Mouse (Mus musculus) cerebellum, adult 9-11 months (tissue): ENCODE results near the gene Ncf1.

Experiments
- DNase-seq: peaks from one replicate; pipeline ENCODE4 v3.0.0; 2022

Ncf1 gene

DNA sequence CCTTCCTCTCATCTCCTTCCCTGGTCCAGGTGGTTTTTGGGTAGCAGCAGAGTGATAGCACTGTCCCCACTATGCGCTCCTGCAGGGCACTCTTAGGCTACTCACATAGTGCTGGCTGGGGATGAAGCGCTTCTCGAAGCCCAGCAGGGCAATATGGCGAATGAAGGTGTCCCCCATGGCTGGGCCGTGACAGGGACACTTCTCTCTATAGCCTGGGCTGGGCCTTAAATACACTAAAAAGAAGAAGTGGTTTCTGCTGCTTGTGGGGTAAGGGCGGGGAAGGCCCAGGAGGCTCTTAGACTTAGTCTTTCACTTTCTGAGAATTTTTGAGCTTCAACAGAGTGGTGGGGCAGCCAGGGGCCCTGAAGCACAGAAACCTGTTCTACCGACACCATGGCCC, at the start of gene Ncf1:
TSS of gene Ncf1 (minus strand) at position 235 of the 400 bp plus-strand sequence.
- no peak for DNase-seq

- DNase-seq: no peak
Observed at GRCm38 (mm10) chr5:134277109-134277508, 47.7 kb upstream of the Ncf1 start.

- DNase-seq: no peak
Observed at GRCm38 (mm10) chr5:134275556-134275955, 46.1 kb upstream of the Ncf1 start.

- DNase-seq: no peak
Observed at GRCm38 (mm10) chr5:134275021-134275420, 45.6 kb upstream of the Ncf1 start.

DNA sequence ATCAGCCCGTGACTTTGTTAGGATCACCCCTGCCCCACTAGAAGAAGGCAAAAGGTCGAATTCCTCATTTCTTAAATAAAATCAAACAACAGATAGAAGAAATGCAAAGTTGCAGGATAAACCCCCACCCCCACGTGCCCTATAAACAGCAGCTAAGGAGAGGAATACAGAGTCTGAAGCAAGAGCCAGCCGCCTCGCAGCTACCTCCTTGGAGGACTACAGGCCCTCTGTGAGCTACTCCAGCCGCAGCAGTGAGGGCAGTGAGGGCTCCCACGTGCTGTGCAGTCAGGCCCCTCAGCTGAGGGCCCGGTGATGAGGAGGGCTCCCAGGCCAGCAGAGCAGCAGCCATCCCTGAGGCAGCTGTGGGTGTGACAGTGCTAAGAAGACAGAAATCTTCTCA, 44.3 kb upstream of the Ncf1 start:
- DNase-seq: no peak

GRCm38 (mm10) chr5:134272761-134273160, 43.3 kb upstream of the Ncf1 start:
- DNase-seq: no peak

GRCm38 (mm10) chr5:134271421-134271820, 42.0 kb upstream of the Ncf1 start:
- DNase-seq: no peak

GRCm38 (mm10) chr5:134270566-134270965, 41.1 kb upstream of the Ncf1 start:
- no peak for DNase-seq

DNA sequence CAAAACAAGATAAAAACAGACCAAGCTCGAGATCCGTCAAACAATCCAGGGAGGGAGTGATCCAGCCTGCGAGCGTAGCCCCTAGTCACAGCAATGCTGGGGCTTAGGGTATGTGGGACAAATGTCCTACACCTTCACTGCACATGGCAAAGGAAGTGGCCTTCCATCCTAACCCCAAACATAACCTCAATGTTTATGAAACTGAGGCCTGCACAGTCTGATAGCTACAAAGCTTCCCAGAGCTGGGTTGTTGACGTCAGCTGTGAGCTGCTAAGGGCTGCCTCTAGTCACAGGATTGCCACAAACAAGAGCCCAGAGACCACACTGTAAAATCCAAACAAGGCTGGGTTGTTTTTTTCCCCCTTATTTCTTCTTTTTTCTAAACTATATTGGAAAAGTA, 40.3 kb upstream of the Ncf1 start:
- no peak for DNase-seq

GRCm38 (mm10) chr5:134268751-134269150, 39.3 kb upstream of the Ncf1 start:
- no peak for DNase-seq

DNA sequence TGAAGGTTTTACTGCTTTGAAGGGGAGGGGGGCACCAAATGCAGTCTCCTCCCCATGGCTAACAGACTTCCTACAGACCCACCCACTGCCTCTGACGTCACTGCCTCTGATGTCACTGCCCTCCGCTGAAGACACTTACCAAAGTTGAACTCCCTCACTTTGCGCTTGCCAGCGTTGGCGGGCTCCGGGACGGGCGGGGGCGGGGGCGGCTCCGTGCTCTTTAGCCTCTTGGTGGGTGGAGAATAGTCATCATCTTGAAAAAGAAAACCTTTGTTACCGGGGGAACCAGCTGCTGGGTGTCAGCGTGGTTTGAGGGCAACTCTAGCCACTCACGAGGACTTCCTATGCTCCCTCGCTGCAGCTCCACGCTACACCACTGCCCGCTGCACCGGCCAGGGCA, 37.0 kb upstream of the Ncf1 start:
- DNase-seq: no peak

- no peak for DNase-seq
Observed at GRCm38 (mm10) chr5:134265890-134266289, 36.5 kb upstream of the Ncf1 start.

- DNase-seq: peak; percentile 39
Observed at GRCm38 (mm10) chr5:134260001-134260636, 30.7 kb upstream of the Ncf1 start.

- no peak for DNase-seq
Observed at GRCm38 (mm10) chr5:134258934-134259333, 29.5 kb upstream of the Ncf1 start.

GRCm38 (mm10) chr5:134258395-134258794, 29.0 kb upstream of the Ncf1 start:
- no peak for DNase-seq

DNA sequence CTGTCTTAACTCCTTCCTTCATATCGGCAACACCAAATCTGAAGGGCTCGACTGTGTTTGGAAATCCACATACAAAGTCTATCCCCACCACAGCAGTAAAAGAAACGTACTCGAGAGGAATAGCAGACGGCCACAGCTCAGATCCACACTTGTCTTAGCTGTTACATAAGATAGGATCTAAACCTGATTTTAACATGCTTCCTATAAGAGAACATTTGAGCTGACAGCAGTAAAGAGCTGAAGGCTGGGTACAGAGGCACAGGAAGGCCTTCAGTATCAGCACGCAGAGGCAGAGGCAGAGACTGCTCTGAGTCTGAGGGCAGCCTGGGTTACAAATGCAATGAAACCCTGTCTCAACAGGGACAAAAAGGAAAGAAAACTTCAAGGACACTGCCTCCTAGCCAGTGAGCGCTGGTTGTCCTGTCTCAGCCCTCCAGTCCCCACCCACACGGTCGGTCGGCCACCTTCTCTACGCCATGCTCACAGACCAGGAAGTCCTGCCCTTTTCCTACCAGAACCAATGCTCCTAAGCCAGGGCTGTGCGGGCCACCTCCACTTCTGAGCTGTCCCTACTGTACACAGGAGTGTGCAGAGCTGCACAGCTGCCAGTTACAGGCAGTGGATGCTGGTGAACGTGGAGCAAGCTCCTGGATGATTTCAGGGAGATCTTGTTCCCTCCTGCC, 28.1 kb upstream of the Ncf1 start:
- DNase-seq: no peak

DNA sequence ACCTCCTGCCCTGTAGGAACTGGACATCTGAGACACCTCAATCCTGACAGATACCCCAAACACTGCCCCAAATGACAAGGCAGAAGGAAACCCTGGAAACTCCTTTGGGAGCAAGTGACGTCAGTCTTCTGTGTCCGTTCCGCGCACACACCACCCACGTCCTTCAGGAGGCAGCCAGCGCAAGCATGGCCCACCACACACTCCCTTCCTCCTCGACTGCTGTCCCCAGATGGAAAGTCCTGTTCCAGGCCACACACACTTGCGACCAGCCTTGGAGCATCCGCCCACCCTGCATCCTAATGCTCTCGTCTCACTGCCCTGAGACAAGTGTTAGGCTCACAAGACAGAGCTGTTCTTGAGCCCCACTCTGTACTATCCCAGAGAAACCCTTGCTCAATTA, 25.9 kb upstream of the Ncf1 start:
- DNase-seq: no peak

DNA sequence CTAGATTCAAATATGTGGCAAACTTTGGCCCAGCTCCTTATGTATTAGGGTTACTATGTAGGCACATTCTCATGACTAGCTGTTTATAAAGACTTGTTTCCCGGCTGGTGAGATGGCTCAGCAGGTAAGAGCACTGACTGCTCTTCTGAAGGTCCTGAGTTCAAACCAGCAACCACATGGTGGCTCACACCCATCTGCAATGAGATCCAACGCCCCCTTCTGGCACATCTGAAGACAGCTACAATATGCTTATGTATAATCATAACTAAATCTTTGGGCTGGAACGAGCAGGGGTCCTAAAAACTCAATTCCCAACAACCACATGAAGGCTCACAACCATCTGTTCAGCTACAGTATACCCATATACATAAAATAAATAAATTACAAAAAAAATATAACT, 24.4 kb upstream of the Ncf1 start:
- DNase-seq: no peak

DNA sequence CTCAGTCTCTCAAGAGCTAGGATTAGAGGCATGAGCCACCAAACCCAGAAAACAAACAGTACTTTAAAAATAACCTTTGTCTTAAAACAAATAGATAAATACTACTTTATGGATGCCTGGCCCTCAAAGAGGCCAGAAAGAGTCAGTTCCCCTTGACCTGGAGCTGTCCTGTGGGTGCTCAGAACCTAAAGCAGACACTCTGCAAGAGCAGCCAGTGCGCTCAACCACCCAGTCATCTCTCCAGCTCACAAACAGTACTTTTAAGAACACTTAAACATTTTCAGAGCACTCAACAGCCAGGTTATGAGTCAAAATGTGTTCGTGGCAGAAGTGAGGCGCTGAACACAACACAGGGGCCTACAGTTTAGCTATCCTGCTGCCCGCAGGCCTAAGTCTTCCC, 21.7 kb upstream of the Ncf1 start:
- DNase-seq: no peak

DNA sequence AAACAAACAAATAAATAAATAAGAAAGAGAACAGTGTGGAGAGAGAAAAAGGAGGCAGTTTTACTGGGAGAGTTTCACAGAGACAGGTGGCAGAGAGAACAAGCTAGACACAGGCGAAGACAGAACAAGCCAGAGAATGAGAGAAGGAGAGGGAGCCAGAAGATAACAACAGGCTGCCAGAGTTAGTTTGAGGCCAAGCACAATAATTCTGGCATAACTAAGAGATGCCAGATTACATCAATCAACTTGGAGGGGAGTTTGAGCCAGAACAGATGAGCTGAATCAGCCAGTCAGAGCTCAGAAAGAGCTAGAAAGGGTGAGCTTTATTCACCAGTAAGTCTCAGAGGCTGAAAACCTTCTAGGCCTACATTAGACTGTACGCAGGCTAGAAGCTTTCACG, 21.2 kb upstream of the Ncf1 start:
- DNase-seq: no peak

DNA sequence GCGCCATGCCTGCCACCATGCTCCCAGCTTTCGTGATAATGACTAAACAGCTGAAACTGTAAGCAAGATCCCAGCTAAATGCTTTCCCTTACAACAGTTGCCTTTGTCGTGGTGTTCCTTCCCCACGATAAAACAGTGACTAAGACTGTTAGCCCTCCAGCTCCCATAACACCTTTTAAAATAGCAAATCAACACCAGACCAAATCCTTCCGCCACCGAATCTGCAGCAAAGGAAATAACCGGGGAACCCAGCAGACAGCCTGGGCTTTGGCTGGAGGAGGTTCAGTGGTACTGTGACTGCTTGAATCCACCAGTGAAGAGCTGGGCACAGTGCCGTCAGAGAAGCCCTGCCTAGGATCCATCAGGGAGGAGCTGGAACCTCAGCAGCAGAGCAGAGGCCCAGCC, 19.8 kb upstream of the Ncf1 start:
- no peak for DNase-seq

- no peak for DNase-seq
Observed at GRCm38 (mm10) chr5:134248608-134249244, 19.3 kb upstream of the Ncf1 start.

DNA sequence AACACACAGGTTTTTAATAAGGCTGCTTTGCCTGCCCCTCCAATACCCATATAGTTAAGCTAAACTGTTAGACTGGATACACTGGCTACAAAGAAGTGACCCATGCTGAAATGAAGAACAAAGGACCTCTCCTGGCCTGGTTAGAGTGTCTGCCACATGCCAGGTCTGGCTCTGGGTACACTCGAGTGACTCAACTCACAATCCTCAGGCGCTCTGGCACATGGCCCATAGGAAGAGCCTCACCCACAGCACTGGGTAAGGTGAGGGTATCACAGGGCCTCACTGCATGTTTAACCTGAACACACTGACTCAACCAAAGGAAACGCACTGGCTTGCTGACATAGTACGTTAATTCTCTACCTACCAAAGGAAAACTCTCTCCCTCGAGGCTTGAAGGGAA, 16.7 kb upstream of the Ncf1 start:
- DNase-seq: no peak

DNA sequence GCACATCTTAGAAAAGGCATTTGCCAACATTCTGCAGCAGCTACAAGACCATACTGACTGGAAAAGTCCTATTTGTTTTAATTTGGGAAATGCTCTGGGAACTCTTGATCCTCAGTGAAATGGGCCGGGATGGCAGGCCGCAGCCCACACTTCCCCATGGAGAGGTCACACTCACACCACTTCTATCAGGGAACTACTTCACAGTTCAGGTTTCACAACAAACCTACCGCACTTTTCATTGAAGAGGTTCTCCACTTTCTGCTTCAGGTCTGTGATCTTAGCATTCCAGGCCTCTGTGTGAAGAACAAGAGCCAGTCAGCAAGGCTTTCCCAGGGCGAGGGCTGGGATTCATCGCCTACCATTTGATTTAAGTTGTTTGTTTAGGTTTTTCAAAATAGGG, 15.5 kb upstream of the Ncf1 start:
- DNase-seq: no peak
